Mouse (Mus musculus) bone marrow macrophage, adult 2 months (primary cell): ENCODE measurements around the gene Dclk3.

Experiments
- CTCF ChIP-seq: IDR thresholded peaks from 2 replicates; pipeline ENCODE4 v1.5.1; 2012; ENCODE audit warnings: low read depth, mild to moderate bottlenecking, low read length, moderate library complexity
- POLR2A ChIP-seq: IDR thresholded peaks from 2 replicates; pipeline ENCODE4 v1.6.1; 2012; ENCODE audit warnings: mild to moderate bottlenecking, low read depth, low read length, borderline replicate concordance

GRCm38 (mm10) chr9:111438904-111439835, at the start of gene Dclk3:
- TF ChIP-seq CTCF (no peak), POLR2A (no peak)
